Mouse (Mus musculus): ENCODE results near the gene Gria4. TPM values are rescaled to one million over a fixed set of nuclear protein-coding genes. Genes with fewer than 3 reads are reported as not detected.
"Not testable (repeated sequence)": the region's sequence is repeated elsewhere in the genome, so short reads cannot be mapped to it uniquely, and the experiment has no call there.

Gene Gria4
- total RNA-seq (2014; fragmentation: Nextera tagmentation) (not detected in 2 replicates), total RNA-seq (2017) (not detected in 2 replicates)

DNA sequence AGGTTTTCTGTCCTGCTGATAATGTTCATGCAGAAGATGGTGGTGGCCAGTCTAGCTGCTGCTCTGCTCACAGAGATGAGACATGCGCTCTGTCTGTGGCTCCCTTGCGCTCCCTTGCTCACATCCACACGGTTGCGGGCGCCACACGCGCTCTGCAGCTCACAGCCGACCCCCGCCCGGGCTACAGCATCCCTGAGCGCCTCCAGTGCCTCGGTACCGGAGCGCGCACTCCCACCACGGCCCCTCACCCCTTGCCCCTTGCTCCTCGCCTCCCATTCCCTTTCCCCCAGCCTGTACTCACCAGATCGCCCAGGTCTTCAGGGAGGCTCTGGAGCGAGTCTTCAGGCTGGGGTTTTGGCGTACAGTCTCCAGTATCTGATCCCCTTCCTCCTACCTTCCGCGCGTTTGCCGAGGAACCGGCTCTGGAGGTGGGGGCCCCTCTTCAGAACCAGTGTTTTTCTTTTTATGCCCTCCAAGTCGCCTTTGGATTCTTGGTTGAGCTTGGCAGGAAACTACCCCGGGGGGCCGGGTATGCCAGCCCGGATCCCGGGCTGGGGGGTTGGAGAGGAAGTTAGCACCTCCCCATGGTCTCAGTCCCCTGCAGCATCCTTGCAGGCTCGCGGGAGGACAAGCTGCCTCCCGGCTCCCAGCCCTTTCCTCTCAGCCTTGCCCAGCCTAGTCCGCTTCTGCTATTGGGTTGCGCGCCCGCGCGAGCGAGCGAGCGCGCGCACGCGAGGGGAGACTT, at the start of gene Gria4:
Gria4 (minus strand) TSS at position 691 of the 745 bp plus-strand sequence.
- no peak for ATAC-seq (replicated peaks; ENCODE audit: low FRiP score, low TSS enrichment, poor library complexity, severe bottlenecking)

DNA sequence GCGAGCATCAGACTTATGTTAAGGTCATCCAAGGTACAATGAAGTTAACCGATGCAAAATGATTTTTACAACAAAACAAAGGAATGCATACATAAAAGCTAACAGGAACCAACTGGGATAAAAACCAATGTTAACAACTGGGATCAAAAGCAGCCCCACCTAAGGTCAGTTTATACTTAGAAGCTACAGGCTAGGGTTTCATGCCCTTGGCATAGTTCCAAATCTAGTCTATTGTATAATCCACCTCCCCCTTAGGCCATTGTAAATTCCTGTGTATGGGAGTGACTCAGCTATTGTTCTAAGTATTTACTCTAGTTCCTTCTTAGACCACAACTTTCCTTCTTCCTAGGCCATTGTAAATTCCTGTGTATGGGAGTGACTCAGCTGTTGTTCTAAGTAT, 14.9 kb upstream of the Gria4 start:
- ATAC-seq (replicated peaks; ENCODE audit: low FRiP score, low TSS enrichment, poor library complexity, severe bottlenecking) = not testable (repeated sequence)

DNA sequence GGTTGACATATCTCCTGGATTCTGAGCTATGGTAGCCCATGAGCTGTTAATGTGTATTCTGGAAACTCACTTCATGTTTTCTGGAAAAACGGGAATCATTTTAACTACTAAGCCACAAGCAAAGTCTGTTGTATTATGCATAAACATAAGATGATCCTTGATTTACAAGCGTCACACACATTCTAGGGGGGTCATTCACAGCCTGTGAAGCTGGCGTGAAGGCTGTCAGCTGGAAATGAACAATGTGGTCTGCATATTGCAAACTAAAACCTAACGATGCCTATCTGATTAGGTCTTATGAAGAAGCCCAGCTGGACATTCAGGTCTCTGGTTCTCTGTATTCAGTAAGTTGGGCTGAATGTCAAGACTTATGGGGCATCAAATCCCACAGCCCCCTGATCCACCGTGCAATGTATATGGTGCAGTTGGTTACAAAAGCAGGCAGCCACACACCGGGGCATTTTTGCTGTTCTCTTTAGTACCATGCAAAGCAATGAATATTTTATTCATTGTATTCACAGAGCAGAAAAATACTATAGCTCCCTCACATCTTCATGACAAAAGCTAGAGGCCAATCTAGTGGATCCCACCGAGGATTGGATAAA, 7.2 kb upstream of the Gria4 start:
- no peak for ATAC-seq (replicated peaks; ENCODE audit: low FRiP score, low TSS enrichment, poor library complexity, severe bottlenecking)

DNA sequence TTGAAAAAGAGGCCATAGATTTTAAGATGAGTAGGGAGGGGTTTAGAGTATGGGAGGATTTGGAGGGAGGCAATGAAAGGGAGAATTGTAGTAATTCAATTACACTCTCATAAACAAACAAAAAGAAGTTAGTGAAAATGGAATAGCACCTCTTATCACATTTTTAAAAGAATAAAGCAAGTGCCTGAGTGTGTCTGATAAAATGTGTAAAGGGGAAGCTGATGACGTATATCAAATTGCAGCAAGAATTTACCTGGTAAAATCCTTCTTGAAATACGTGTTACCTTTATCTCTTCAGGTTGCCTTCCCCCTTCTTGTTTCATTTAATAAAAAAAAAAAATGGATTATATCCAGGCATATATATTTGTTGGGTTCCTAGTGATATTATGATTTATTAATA, 1.4 kb upstream of the Gria4 start:
- no peak for ATAC-seq (replicated peaks; ENCODE audit: low FRiP score, low TSS enrichment, poor library complexity, severe bottlenecking)

GRCm38 (mm10) chr9:4796289-4796645, 233 bp upstream of the Gria4 start:
- no peak for ATAC-seq (replicated peaks; ENCODE audit: low FRiP score, low TSS enrichment, poor library complexity, severe bottlenecking)

GRCm38 (mm10) chr9:4795075-4795474, 959 bp downstream of the Gria4 start:
- ATAC-seq (replicated peaks; ENCODE audit: low FRiP score, low TSS enrichment, poor library complexity, severe bottlenecking) = no peak

DNA sequence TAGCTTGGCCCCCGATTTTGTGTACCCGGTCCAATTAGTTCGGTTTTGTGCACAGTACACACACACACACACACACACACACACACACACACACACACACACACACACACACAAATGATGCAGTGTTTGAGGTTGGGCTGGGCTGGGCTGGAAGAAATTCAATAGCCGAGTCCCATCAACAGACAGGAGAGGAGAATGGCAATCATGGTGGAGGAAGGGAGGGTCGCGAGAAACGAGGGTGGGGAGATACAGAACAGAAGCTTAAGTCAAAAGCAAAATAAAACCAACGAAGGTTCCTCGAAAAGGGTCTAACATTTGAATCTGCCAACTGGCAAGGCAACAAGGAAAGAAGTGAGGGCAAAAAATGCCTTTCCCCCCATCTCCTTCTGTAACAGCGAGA, 1.6 kb downstream of the Gria4 start:
- ATAC-seq (replicated peaks; ENCODE audit: low FRiP score, low TSS enrichment, poor library complexity, severe bottlenecking) = no peak

DNA sequence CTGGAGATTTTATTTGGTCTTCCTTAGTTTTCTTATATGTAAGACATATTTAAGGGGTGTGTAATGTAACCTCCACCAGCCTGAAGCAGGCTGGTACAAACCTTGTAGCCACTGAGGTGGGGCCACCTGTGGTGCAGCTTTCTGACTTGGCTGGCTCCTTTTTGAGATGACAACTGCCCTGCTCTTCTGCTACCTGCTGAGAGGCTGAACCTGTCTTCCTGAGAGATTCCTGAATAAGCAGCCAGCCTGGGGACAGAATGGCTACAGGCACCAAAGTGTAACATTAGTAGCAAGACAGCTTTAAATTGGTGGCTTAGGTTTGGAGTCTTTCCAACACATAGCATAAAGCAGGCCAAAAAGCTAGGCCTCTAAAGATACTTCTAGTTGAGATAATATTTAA, 46.6 kb downstream of the Gria4 start:
- not testable (repeated sequence) for ATAC-seq (replicated peaks; ENCODE audit: low FRiP score, low TSS enrichment, poor library complexity, severe bottlenecking)

DNA sequence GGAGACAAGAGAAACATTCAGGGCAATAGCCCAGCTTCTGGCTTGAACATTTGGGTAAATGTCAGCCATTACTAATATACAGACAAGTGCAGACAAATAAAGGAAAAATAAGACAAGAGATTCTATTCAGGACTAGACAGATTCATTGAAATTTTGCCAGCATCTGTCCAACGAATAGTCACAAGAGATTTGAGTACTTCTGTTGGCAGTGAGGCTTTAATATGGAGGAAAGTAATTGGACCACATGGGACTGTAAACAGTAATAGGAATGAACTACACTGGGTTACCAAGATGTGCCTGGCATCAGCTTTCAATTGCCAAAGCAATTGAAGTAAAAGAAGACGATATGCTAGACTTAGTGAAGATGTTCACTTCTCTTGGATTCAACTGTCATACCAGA, 81.9 kb downstream of the Gria4 start:
- ATAC-seq (replicated peaks; ENCODE audit: low FRiP score, low TSS enrichment, poor library complexity, severe bottlenecking) = no peak

DNA sequence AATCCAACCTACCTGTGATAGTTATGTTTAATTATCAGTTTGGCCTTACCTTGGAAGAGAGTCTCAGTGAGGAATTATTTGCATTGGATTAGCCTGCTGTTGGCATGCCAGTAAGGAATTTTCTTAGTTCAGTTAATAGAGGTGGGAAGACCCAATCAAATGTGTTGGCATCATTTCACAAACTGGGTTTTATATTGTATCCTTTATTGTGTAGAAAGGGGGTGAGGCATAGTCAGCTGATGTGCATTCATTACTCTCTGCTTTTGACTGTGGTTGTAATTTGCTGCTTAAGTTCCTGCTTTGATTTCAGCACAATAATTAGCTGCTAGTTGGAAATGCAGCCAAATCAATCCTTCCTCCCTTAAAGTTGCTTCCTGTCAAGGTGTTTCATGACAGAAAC, 83.7 kb downstream of the Gria4 start:
- ATAC-seq (replicated peaks; ENCODE audit: low FRiP score, low TSS enrichment, poor library complexity, severe bottlenecking) = no peak

DNA sequence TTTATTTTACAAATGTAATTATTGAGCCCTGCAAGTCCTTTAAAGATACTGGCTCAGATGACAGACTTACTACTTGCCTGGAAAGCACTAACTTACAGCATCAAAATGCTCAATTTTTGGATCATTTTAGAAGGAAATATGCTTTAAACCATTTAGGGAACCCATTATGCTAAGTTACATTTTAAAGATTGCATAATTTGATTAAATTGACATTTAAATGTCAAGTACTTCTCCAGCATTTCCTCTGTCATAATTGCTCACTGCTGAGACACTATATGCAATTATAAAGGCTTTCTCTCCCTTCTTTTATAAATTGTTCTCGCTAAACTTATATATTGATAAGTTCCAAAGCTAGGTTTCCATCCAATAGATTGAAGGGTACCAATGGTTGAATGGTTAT, 108.9 kb downstream of the Gria4 start:
- ATAC-seq (replicated peaks; ENCODE audit: low FRiP score, low TSS enrichment, poor library complexity, severe bottlenecking) = no peak

DNA sequence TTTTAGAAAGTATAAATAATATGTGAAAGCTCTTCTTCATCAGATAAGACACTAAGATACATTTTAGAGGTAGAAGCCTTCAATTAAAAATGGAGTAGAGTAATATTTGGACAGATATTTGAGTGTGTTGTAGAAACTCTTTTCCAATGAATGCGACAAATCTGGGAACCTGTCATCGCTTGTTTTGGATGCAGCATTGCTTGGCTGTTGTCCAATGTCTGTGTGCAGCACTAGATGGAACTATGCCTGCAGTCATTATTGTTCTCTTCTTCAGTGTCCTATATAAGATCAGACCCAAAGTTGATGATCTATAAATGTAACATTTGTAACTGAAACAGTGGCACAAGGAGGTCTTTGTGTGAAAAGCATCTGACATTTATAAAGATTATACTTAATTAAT, 115.8 kb downstream of the Gria4 start:
- no peak for ATAC-seq (replicated peaks; ENCODE audit: low FRiP score, low TSS enrichment, poor library complexity, severe bottlenecking)

DNA sequence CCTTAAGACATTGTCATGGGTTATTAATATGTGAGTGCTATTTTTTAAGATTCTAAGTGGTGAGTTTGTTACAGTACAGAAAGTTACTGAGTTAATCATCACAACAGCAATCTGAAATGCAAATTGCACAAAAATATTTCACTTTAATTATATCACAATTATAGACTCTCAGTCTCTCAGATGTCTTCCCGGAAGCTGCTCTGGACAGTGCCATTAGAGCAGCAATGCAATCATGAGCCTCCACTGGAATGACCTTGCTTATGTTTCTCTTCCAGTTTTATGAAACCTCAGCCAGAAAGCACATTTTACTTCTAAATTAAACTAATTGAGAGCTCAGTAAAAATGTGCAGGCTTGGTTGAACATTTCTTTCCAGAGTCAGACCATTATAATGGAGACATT, 116.9 kb downstream of the Gria4 start:
- no peak for ATAC-seq (replicated peaks; ENCODE audit: low FRiP score, low TSS enrichment, poor library complexity, severe bottlenecking)

- no peak for ATAC-seq (replicated peaks; ENCODE audit: low FRiP score, low TSS enrichment, poor library complexity, severe bottlenecking)
Observed at GRCm38 (mm10) chr9:4665691-4666090, 130.3 kb downstream of the Gria4 start.

DNA sequence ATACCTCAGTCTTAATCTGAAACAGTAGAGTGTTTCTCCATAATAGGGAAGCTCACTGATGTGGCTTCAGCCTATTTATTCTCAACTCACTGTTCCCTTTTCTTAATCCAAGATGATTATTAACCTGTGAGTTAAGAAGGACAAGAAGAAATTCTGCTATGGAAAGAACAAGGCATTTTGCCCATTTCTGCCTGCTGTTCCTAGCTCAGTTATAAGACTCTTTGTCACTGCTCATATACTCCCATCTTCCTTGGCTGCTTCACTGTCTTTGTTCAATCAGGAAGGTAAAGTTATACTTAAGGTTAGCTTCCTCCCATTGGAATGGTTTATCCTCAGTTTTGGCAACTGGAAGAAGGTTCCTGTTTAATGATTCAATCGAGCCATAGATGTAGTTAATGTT, 133.6 kb downstream of the Gria4 start:
- ATAC-seq (replicated peaks; ENCODE audit: low FRiP score, low TSS enrichment, poor library complexity, severe bottlenecking) = no peak

GRCm38 (mm10) chr9:4658951-4659350, 137.1 kb downstream of the Gria4 start:
- no peak for ATAC-seq (replicated peaks; ENCODE audit: low FRiP score, low TSS enrichment, poor library complexity, severe bottlenecking)

DNA sequence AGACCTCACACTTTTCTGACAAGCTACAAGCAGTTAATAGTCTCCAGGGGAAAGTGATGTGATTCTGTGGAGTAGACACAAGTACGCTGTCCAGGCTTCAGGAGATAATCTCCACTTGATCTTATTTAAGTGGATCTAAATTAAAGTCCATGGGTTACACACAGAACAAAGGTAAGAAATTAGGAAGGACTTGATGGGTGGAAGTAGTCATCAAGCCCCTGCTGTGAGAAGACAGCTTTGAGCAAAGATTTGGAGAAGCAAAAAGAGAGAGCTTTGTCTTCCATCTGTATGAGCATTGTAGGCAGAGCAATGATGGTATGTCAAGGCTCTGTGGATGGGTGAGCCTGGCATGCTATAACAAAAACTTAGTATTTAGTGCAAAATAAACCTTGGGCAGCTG, 141.7 kb downstream of the Gria4 start:
- no peak for ATAC-seq (replicated peaks; ENCODE audit: low FRiP score, low TSS enrichment, poor library complexity, severe bottlenecking)

DNA sequence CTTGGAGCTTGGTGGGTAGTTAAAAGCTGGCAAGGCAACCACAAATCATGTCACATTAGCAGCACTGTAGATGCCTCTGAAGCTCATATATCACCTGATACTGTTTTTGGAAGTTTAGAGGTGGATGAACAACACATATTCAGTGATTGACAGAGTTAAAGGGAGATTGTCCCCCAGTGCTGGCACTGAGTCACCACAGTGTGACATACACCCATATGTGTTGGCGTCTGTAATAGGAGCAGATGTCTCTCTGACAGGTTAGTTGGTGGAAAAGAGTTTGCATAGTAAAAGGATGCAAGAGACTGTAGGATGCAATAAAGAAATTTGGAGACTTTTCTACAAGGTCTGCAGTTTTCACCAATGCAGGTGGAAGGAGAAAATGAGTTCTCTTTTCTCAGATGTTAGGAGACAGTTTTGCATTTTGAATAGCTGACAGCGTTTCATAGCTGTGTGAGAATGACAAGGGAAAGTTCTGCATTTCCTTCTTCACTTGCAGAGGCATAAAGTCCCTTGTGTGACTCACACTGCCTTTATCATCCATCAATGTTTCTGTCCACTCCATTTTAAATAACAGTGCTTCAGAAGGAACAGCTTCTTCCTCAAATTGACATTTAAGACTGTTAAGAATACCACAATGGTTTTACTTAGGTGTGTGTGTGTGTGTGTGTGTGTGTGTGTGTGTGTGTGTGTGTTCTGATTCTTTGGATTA, 156.7 kb downstream of the Gria4 start:
- no peak for ATAC-seq (replicated peaks; ENCODE audit: low FRiP score, low TSS enrichment, poor library complexity, severe bottlenecking)

GRCm38 (mm10) chr9:4631910-4632309, 164.1 kb downstream of the Gria4 start:
- no peak for ATAC-seq (replicated peaks; ENCODE audit: low FRiP score, low TSS enrichment, poor library complexity, severe bottlenecking)

DNA sequence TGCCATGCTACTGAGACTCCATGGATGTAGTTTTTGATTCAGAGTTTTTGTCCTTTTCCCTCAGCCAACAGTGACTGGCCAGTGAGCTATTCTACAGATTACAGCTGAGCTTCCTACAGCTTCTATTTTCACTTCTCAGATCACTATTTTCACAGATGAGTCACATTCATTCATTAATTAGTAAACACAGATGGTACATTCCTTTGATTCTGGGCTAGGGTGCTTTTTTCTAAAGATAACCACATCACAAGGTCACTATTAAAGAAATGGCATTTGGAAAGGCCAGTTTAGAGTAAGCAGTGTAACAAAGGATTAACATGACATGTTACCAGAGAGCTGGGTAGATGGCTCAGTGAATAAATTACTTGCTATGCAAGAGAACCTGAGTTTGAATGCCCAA, 180.7 kb downstream of the Gria4 start:
- ATAC-seq (replicated peaks; ENCODE audit: low FRiP score, low TSS enrichment, poor library complexity, severe bottlenecking) = no peak

DNA sequence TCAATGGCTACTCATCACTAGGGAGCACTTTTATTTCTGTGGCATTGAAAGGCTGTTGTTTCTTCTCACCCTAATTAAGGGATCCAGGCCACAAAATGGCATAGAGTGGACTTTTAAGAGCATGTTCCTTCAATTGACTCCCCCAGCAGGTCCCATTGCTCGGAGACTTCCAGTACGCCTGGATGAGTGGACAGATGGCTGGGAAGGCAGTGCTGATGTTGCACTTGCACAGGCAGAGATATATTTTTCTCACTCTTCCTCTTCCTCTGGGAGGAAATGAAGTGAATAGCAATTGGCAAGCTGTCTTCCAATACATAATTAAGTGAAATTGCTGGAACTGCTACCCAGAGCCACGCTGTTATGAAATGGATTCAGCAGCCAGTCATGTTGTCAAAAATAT, 190.7 kb downstream of the Gria4 start:
- no peak for ATAC-seq (replicated peaks; ENCODE audit: low FRiP score, low TSS enrichment, poor library complexity, severe bottlenecking)

All from megakaryocyte-erythroid progenitor cell, adult 5-6 weeks (primary cell).